Mouse (Mus musculus) neural tube, postnatal 0 days (tissue): Measurements from ENCODE around the gene Fkbp4. TPM values are rescaled to one million over a fixed set of nuclear protein-coding genes. Genes with fewer than 3 reads are reported as not detected.

Experiments used
- polyA plus RNA-seq: library from polyadenylated mRNA; unstranded; fragments of >200 nt; fragmentation: Nextera tagmentation; extraction: Ambion mirVana; gene quantifications from 2 replicates; pipeline ENCODE4 v1.2.1, GENCODE M21; 2015

The Fkbp4 gene
- 209 and 224 TPM in 2 replicates for polyA plus RNA-seq

DNA sequence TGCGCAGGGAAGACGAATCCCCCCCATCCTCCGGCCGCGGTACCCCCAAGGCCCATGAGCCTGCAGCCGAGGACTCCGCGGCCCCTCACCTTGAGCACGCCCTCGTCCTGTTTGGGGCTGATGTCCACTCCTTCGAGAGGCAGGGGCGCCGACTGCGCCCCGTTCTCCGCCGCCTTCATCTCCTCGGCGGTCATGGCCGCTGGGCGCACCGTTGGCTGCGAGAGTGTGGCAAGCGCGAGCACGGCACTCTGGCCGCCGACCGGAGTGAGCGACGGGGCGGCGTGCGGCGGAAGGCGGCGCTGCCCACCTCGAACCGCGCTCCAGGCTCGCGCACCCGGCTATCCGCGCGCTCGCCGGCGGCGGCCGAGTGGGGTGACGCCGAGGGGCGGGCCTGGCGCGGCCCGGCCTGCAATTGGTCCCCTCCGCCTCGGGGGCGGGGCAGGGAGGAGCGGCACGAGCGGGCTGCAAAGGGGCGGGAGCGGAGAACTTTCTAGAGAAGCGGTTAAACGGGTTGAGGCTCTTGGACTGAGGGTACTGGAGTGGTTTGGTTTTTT, at the start of gene Fkbp4:
Gene Fkbp4, minus strand, starts transcription at position 361 of the 554 bp plus-strand sequence.

GRCm38 (mm10) chr6:128424269-128425019, 14.0 kb downstream of the Fkbp4 start, which contains the start of gene Itfg2:
TSS of gene Itfg2 (minus strand) at chr6:128424931.

GRCm38 (mm10) chr6:128398996-128399395, 39.5 kb downstream of the Fkbp4 start, which contains the start of gene Nrip2:
TSS of gene Nrip2 (plus strand) at chr6:128399296.

Other genes with a start within 250 kb of the Fkbp4 start
- gene Tead4, start 137.9 kb downstream of the Fkbp4 start, polyA plus RNA-seq = 0.64 and 0.74 TPM in 2 replicates
- gene Tulp3, start 82.8 kb downstream of the Fkbp4 start, polyA plus RNA-seq = 17.0 and 20.1 TPM in 2 replicates
- 48.6 and 51.2 TPM in 2 replicates for gene Rhno1, start 75.8 kb downstream of the Fkbp4 start, polyA plus RNA-seq
- 3.3 and 3.7 TPM in 2 replicates for gene Foxm1, start 75.7 kb downstream of the Fkbp4 start, polyA plus RNA-seq
- gene Tex52, start 63.2 kb downstream of the Fkbp4 start, polyA plus RNA-seq = 0.47 and 0.85 TPM in 2 replicates
- gene Gm44596, start 63.2 kb downstream of the Fkbp4 start, polyA plus RNA-seq = not detected in 2 replicates
- gene Nrip2, start 39.4 kb downstream of the Fkbp4 start, polyA plus RNA-seq = 12.0 and 16.8 TPM in 2 replicates
- 30.7 and 35.2 TPM in 2 replicates for gene Itfg2, start 13.7 kb downstream of the Fkbp4 start, polyA plus RNA-seq
- gene Pzp, start 88.0 kb upstream of the Fkbp4 start, polyA plus RNA-seq = 0.30 and 0.57 TPM in 2 replicates
- gene A2ml1, start 142.9 kb upstream of the Fkbp4 start, polyA plus RNA-seq = 13.2 and 17.3 TPM in 2 replicates
- 0.21 and 0.38 TPM in 2 replicates for gene Klrb1a, start 184.9 kb upstream of the Fkbp4 start, polyA plus RNA-seq
- gene Clec2h, start 223.7 kb upstream of the Fkbp4 start, polyA plus RNA-seq = not detected in 2 replicates